Mouse (Mus musculus) liver, adult 10 weeks (tissue): ENCODE data around the gene Olfr1055. TPM values are rescaled to one million over a fixed set of nuclear protein-coding genes. Genes with fewer than 3 reads are reported as not detected.

Experiments
- polyA plus RNA-seq: library from polyadenylated mRNA; stranded (reverse); fragments of 350-450 nt; fragmentation: Illumina TruSeq; extraction: RNeasy Lipid Tissue Mini Kit (QIAGEN cat#74804); gene quantifications from one replicate; pipeline ENCODE4 v1.2.3, GENCODE M21; 2014; ENCODE audit warnings: low read depth, low replicate concordance

Gene Olfr1055
- polyA plus RNA-seq: not detected

GRCm38 (mm10) chr2:86350184-86350583, at the start of gene Olfr1055:
Gene Olfr1055, minus strand, starts transcription at chr2:86350284.

GRCm38 (mm10) chr2:86388461-86388860, 38.4 kb upstream of the Olfr1055 start, which contains the start of gene Olfr1058:
Gene Olfr1058, minus strand, starts transcription at chr2:86388561.

GRCm38 (mm10) chr2:86378293-86378692, 28.2 kb upstream of the Olfr1055 start, which contains the start of gene Olfr1057:
Gene Olfr1057, minus strand, starts transcription at chr2:86378393.

GRCm38 (mm10) chr2:86362369-86362768, 12.3 kb upstream of the Olfr1055 start, which contains the start of gene Olfr1056:
Gene Olfr1056, minus strand, starts transcription at chr2:86362469.

GRCm38 (mm10) chr2:86335333-86335732, 14.8 kb downstream of the Olfr1055 start, which contains the start of gene Olfr1054:
Gene Olfr1054, minus strand, starts transcription at chr2:86335433.

GRCm38 (mm10) chr2:86315184-86315583, 34.9 kb downstream of the Olfr1055 start, which contains the start of gene Olfr1053:
Gene Olfr1053, minus strand, starts transcription at chr2:86315284.

Other genes with a start within 250 kb of the Olfr1055 start
- not detected for gene Olfr1039, start 214.4 kb downstream of the Olfr1055 start, polyA plus RNA-seq
- not detected for gene Olfr1040, start 203.6 kb downstream of the Olfr1055 start, polyA plus RNA-seq
- gene Olfr1042, start 188.4 kb downstream of the Olfr1055 start, polyA plus RNA-seq: not detected
- not detected for gene Olfr1043, start 182.8 kb downstream of the Olfr1055 start, polyA plus RNA-seq
- gene Olfr1044, start 172.5 kb downstream of the Olfr1055 start, polyA plus RNA-seq: not detected
- not detected for gene Olfr52, start 164.6 kb downstream of the Olfr1055 start, polyA plus RNA-seq
- gene Olfr1045, start 147.3 kb downstream of the Olfr1055 start, polyA plus RNA-seq: not detected
- not detected for gene Olfr1046, start 131.0 kb downstream of the Olfr1055 start, polyA plus RNA-seq
- not detected for gene Olfr1047, start 118.9 kb downstream of the Olfr1055 start, polyA plus RNA-seq
- gene Olfr1048, start 110.0 kb downstream of the Olfr1055 start, polyA plus RNA-seq: not detected
- not detected for gene Olfr1049, start 92.0 kb downstream of the Olfr1055 start, polyA plus RNA-seq
- gene Olfr1051, start 71.2 kb downstream of the Olfr1055 start, polyA plus RNA-seq: not detected
- gene Olfr1052, start 57.8 kb downstream of the Olfr1055 start, polyA plus RNA-seq: not detected
- gene Olfr1053, start 35.0 kb downstream of the Olfr1055 start, polyA plus RNA-seq: not detected
- not detected for gene Olfr1054, start 14.9 kb downstream of the Olfr1055 start, polyA plus RNA-seq
- gene Olfr1056, start 12.2 kb upstream of the Olfr1055 start, polyA plus RNA-seq: not detected
- gene Olfr1057, start 28.1 kb upstream of the Olfr1055 start, polyA plus RNA-seq: not detected
- gene Olfr1058, start 38.3 kb upstream of the Olfr1055 start, polyA plus RNA-seq: not detected
- not detected for gene Olfr1061, start 63.8 kb upstream of the Olfr1055 start, polyA plus RNA-seq
- gene Olfr1062, start 76.5 kb upstream of the Olfr1055 start, polyA plus RNA-seq: not detected
- gene Olfr1065, start 100.3 kb upstream of the Olfr1055 start, polyA plus RNA-seq: not detected
- not detected for gene Olfr1066, start 106.0 kb upstream of the Olfr1055 start, polyA plus RNA-seq
- not detected for gene Olfr228, start 137.1 kb upstream of the Olfr1055 start, polyA plus RNA-seq
- not detected for gene Olfr1076, start 158.2 kb upstream of the Olfr1055 start, polyA plus RNA-seq
- gene Olfr1079, start 192.2 kb upstream of the Olfr1055 start, polyA plus RNA-seq: not detected
- not detected for gene Olfr1080, start 208.0 kb upstream of the Olfr1055 start, polyA plus RNA-seq
- not detected for gene Olfr1082, start 248.7 kb upstream of the Olfr1055 start, polyA plus RNA-seq